Mouse (Mus musculus) macrophage (primary cell): ENCODE data around the gene Dock9. TPM values are rescaled to one million over a fixed set of nuclear protein-coding genes. Genes with fewer than 3 reads are reported as not detected.

Experiments used
- H3K27ac ChIP-seq: fragments of 350-480 bp; formaldehyde crosslinking; 2 replicates; pipeline ENCODE4 v1.9.0; 2021
- H3K36me3 ChIP-seq: fragments of 350-480 bp; formaldehyde crosslinking; 2 replicates; pipeline ENCODE4 v1.9.0; 2021; ENCODE audit errors: inconsistent target
- H3K4me3 ChIP-seq: fragments of 350-480 bp; formaldehyde crosslinking; 2 replicates; pipeline ENCODE4 v1.9.0; 2021; ENCODE audit errors: inconsistent target
- H3K79me2 ChIP-seq: fragments of 350-480 bp; formaldehyde crosslinking; 2 replicates; pipeline ENCODE4 v1.9.0; 2021; ENCODE audit errors: inconsistent target
- WGBS: methylation state at CpG from one replicate; pipeline ENCODE4 v1.1.7; 2026; ENCODE audit warnings: inconsistent platforms; ENCODE audit not compliant: missing documents; 5-methylcytosine and 5-hydroxymethylcytosine counted together
- polyA plus RNA-seq: library from polyadenylated mRNA; stranded (reverse); fragments of 250-400 nt; gene quantifications from 3 replicates; pipeline ENCODE4 v1.2.4, GENCODE M21; 2018; ENCODE audit warnings: inconsistent platforms

The Dock9 gene
- polyA plus RNA-seq, 1 experiment from 2014 or later, result 0.34 TPM

DNA sequence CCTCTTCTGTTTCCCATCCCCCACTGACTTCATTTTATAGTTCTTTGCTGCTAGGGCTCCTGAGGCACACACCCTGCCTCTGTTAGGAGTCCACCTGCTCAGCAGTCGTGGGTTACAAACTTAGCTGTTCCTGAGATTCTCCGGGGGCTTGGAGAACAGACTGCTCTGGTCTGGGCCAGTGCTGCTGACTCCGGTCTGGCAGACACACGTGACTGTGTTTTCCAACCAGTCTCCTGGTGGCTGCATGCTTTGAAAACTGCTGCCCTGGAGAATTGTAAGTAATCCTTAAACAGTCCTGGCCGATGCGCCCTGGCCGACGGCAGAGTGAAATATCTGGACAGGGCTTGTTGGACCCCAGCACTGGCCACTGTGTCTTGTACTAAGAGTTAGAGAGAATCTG is 305.3 kb downstream of the Dock9 start:
- Histone ChIP-seq H3K79me2 (no peaks in the 10 kb centered on the region), H3K27ac (no peak overlapping the region), H3K36me3 (no peaks in the 10 kb centered on the region), H3K4me3 (no peak overlapping the region)
- 89% methylated on average over 8 of the region's 8 CpGs for WGBS

Other genes starting within 250 kb of the Dock9 start
- 14.7 to 27.5 TPM (median 24.4 TPM) in 3 replicates for gene Ubac2, start 80.8 kb upstream of the Dock9 start, polyA plus RNA-seq
- gene Gpr18, start 117.9 kb upstream of the Dock9 start, polyA plus RNA-seq, result 0.20 to 0.28 TPM (median 0.22 TPM) in 3 replicates
- 2.6 to 26.1 TPM (median 8.0 TPM) in 3 replicates for gene Gpr183, start 167.4 kb upstream of the Dock9 start, polyA plus RNA-seq
- gene Timm8a2, start 236.8 kb upstream of the Dock9 start, polyA plus RNA-seq, result not detected in 3 replicates